Mouse (Mus musculus) neural tube, embryonic 15.5 days (tissue): ENCODE data around the gene Bglap3. TPM values are rescaled to one million over a fixed set of nuclear protein-coding genes. Genes with fewer than 3 reads are reported as not detected.
"Not testable (repeated sequence)": the region's sequence is repeated elsewhere in the genome, so short reads cannot be mapped to it uniquely, and the experiment has no call there.

ENCODE experiments used
- ATAC-seq: fragments of 200-750 bp; cut with Nextera tagmentation; 2 replicates; pipeline ENCODE4 v1.8.0; 2017; ENCODE audit warnings: mild to moderate bottlenecking, moderate TSS enrichment, moderate library complexity; ENCODE audit not compliant: low FRiP score
- H3K27ac ChIP-seq: fragments of 300-500 bp; sonication (generic); replicated peaks from 2 replicates; pipeline ENCODE4 v1.5.1; 2015; ENCODE audit warnings: mild to moderate bottlenecking, inconsistent platforms
- H3K27me3 ChIP-seq: fragments of 300-500 bp; sonication (generic); replicated peaks from 2 replicates; pipeline ENCODE4 v1.6.1; 2015; ENCODE audit warnings: inconsistent platforms
- H3K36me3 ChIP-seq: fragments of 300-500 bp; sonication (generic); 2 replicates; pipeline ENCODE4 v1.6.1; 2015; ENCODE audit warnings: inconsistent platforms
- H3K4me1 ChIP-seq: fragments of 300-500 bp; sonication (generic); 2 replicates; pipeline ENCODE4 v1.6.1; 2015; ENCODE audit warnings: inconsistent platforms
- H3K4me2 ChIP-seq: fragments of 300-500 bp; sonication (generic); 2 replicates; pipeline ENCODE4 v1.6.1; 2015; ENCODE audit warnings: inconsistent platforms, mild to moderate bottlenecking, moderate library complexity
- H3K4me3 ChIP-seq: fragments of 300-500 bp; sonication (generic); replicated peaks from 2 replicates; pipeline ENCODE4 v1.5.1; 2015; ENCODE audit warnings: mild to moderate bottlenecking, inconsistent platforms
- H3K9ac ChIP-seq: fragments of 300-500 bp; sonication (generic); replicated peaks from 2 replicates; pipeline ENCODE4 v1.6.1; 2015; ENCODE audit warnings: mild to moderate bottlenecking, inconsistent platforms
- H3K9me3 ChIP-seq: fragments of 300-500 bp; sonication (generic); replicated peaks from 2 replicates; pipeline ENCODE4 v1.6.1; 2016; ENCODE audit warnings: inconsistent platforms
- WGBS: fragments of 180-500 bp; shearing (Covaris S2); methylation state at CpG from one replicate; pipeline ENCODE4 v1.1.7; 2015; ENCODE audit warnings: mixed read lengths; 5-methylcytosine and 5-hydroxymethylcytosine counted together
- polyA plus RNA-seq: library from polyadenylated mRNA; unstranded; fragments of >200 nt; fragmentation: Nextera tagmentation; extraction: Ambion mirVana; gene quantifications from 2 replicates; pipeline ENCODE4 v1.2.1, GENCODE M21; 2015

Bglap3 gene
- polyA plus RNA-seq = 0.15 and 0.28 TPM in 2 replicates

DNA sequence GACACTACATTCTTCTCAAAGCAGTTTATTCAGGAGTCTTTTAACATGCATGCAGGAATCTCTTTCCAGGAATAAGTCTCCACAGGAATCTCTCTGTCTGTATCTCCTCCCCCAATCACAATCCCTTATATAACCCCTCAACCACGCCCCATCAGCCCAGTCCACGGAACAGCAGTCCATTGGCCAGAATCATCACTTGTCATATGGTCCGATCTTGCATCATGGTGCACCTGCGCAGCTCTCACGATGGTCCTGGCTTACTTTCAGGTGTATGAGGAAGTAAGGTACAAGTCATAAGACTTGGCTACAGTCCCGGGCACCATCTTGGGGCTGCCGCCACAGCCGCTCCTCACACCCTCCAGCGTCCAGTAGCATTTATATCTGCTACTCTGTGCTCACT lies at the start of gene Bglap3:
Bglap3 (minus strand) TSS at position 101 of the 400 bp plus-strand sequence.
- H3K4me1 ChIP-seq, ATAC-seq, H3K27me3 ChIP-seq, H3K27ac ChIP-seq, H3K9me3 ChIP-seq, H3K9ac ChIP-seq, H3K4me2 ChIP-seq, H3K4me3 ChIP-seq, H3K36me3 ChIP-seq: not testable (repeated sequence)
- 96% methylated on average over 9 of the region's 9 CpGs for WGBS

GRCm38 (mm10) chr3:88422020-88422720 lies 49.6 kb upstream of the Bglap3 start:
- Histone ChIP-seq H3K9me3 (no peaks in the 10 kb centered on the region), H3K9ac (0 out of 2 replicates have a peak overlapping the region, but pooled peaks have one; percentile 10), H3K4me3 (peak overlapping the region; percentile 9; the same call in 1 of the 2 replicates), H3K36me3 (peaks cover 39% of the 10 kb centered on the region), H3K27ac (peak overlapping the region; percentile 69), H3K27me3 (no peaks in the 10 kb centered on the region), H3K4me1 (peaks cover 63% of the 10 kb centered on the region), H3K4me2 (peak overlapping the region; percentile 41)
- no peak for ATAC-seq
- WGBS = 28% methylated on average over 9 of the region's 9 CpGs

GRCm38 (mm10) chr3:88420771-88421170 lies 48.2 kb upstream of the Bglap3 start:
- Histone ChIP-seq H3K4me3 (no peak overlapping the region), H3K9ac (no peak overlapping the region), H3K27ac (no peak overlapping the region), H3K4me1 (peaks cover 63% of the 10 kb centered on the region), H3K27me3 (no peaks in the 10 kb centered on the region), H3K36me3 (peaks cover 51% of the 10 kb centered on the region), H3K9me3 (no peaks in the 10 kb centered on the region), H3K4me2 (no peak overlapping the region)
- no peak for ATAC-seq
- 95% methylated on average over 19 of the region's 19 CpGs for WGBS

- Histone ChIP-seq H3K4me3 (no peak overlapping the region), H3K36me3 (peaks cover 70% of the 10 kb centered on the region), H3K4me1 (peaks cover 44% of the 10 kb centered on the region), H3K9ac (no peak overlapping the region), H3K27ac (no peak overlapping the region), H3K27me3 (no peaks in the 10 kb centered on the region), H3K9me3 (no peaks in the 10 kb centered on the region), H3K4me2 (no peak overlapping the region)
- no peak for ATAC-seq
- WGBS = 85% methylated on average over 6 of the region's 6 CpGs
Observed at GRCm38 (mm10) chr3:88418016-88418415, 45.5 kb upstream of the Bglap3 start.

DNA sequence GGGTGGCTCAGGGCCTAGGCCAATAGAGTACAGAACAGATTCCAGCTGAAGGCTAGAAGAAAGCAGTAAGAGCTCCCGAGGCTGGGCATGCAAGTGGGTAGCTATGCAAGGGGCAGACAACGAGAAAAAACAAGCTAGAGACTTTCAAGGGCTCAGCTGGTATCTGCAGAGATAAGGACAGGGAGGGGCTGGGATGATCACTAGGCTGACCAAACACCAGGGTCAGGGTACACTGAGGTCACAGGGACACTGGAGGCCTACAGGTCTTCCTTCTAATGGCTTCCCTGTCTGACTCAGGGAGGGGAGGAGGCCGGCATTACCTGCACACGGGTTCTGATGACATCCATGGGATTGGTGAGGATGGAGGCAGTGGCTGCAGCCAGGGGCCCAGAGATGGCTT lies 43.1 kb upstream of the Bglap3 start:
- peaks cover 80% of the 10 kb centered on the region for H3K36me3 ChIP-seq
- H3K9ac ChIP-seq = no peak overlapping the region
- WGBS = 89% methylated on average over 4 of the region's 4 CpGs

GRCm38 (mm10) chr3:88412636-88413035 lies 40.1 kb upstream of the Bglap3 start:
- Histone ChIP-seq H3K4me3 (no peak overlapping the region), H3K4me1 (peaks cover 21% of the 10 kb centered on the region), H3K27ac (no peak overlapping the region), H3K36me3 (peaks cover 51% of the 10 kb centered on the region), H3K4me2 (no peak overlapping the region), H3K9me3 (no peaks in the 10 kb centered on the region), H3K9ac (no peak overlapping the region), H3K27me3 (no peaks in the 10 kb centered on the region)
- WGBS = 90% methylated on average over 11 of the region's 11 CpGs
- no peak for ATAC-seq

More for the DNA sequence above, 43.1 kb upstream of the Bglap3 start:
- no peak overlapping the region for H3K27ac ChIP-seq
- H3K4me2 ChIP-seq = no peak overlapping the region
- no peaks in the 10 kb centered on the region for H3K27me3 ChIP-seq
- ATAC-seq = no peak
- no peaks in the 10 kb centered on the region for H3K9me3 ChIP-seq
- H3K4me3 ChIP-seq = no peak overlapping the region
- peaks cover 29% of the 10 kb centered on the region for H3K4me1 ChIP-seq

- H3K36me3 ChIP-seq = peaks cover 46% of the 10 kb centered on the region
- no peaks in the 10 kb centered on the region for H3K27me3 ChIP-seq
- no peaks in the 10 kb centered on the region for H3K9me3 ChIP-seq
- whole genome bisulfite sequencing = 87% methylated on average over 4 of the region's 4 CpGs
- H3K9ac ChIP-seq = no peak overlapping the region
- peaks cover 27% of the 10 kb centered on the region for H3K4me1 ChIP-seq
- no peak overlapping the region for H3K27ac ChIP-seq
- no peak overlapping the region for H3K4me3 ChIP-seq
- no peak overlapping the region for H3K4me2 ChIP-seq
- ATAC-seq = no peak
Observed at GRCm38 (mm10) chr3:88411681-88412080, 39.1 kb upstream of the Bglap3 start.

DNA sequence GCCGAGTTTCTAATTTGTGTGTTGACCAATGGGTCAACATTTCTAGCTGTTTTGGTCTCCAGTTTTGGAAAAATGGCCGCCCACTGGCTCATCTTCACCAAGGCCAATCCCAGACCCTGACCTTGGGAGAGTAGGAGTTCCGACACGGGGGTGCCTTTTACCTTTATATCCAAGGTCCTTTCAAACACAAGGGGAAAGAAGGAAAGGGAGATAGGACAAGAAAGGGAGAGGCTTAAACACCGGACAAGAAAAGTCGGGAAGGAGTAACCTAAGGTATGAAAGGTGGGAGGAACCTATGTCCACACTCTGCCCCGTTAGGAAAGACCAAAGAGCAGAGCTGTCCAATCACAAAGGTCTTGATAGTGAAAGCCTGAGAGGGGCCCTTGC lies 38.1 kb upstream of the Bglap3 start:
- Histone ChIP-seq H3K27me3 (no peaks in the 10 kb centered on the region), H3K27ac (peak overlapping the region; percentile 87), H3K9ac (peak overlapping the region; percentile 74; the same call in 1 of the 2 replicates), H3K4me3 (peak overlapping the region; percentile 59), H3K9me3 (no peaks in the 10 kb centered on the region), H3K4me1 (peaks cover 27% of the 10 kb centered on the region), H3K4me2 (peak overlapping the region; percentile 84), H3K36me3 (peaks cover 36% of the 10 kb centered on the region)
- no peak for ATAC-seq
- WGBS = 24% methylated on average over 7 of the region's 7 CpGs

DNA sequence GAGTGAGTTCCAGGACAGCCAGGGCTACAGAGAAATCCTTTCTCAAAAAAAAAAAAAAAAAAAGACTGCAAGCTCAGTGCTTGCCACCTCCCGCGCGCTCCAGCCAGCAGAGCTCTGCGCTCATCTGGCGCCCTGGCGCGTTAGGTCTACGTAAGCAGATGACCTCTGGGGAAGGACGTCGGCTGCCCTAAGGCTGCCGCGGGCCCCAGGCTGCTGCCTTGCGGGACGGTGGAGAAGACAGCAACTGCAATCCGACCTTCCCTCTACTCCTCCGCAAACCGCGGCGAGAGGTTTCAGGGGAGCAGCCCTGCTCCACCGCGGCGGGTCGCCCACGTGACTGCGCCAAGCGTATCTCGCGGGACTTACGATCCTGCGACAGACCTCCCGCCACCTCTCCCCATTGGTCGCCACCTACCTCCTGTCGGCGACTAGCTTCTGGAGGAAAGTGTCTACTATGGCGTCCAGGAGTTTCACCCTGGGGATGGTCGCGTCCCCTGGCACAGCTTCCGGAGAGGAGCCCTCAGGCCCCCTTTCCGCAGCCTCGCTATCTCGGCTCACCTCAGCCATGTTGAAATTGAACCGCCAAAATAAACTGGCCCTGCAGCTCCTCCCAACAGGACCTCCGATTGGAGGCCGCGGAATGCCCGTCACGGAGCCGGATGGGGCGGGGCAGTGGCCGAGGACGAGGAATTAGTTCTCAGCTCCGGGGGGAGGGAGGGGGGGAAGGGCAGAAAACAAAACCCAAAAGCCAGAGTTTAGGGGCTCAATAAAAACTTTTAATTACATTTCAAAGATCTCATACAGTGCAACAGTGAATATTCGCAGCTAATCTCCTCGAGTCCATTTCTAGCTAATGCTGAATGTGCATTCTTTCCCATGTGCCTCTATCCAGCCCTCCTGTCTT lies 37.5 kb upstream of the Bglap3 start, which contains the start of gene Pmf1:
Pmf1 (minus strand) TSS at position 591 of the 904 bp plus-strand sequence.
- H3K36me3 ChIP-seq = peaks cover 30% of the 10 kb centered on the region
- H3K27ac ChIP-seq = peak within 1 kb of the TSS; percentile 87
- ATAC-seq = peak; percentile 90
- peaks cover 27% of the 10 kb centered on the region for H3K4me1 ChIP-seq
- under 1% methylated on average over 54 of the region's 54 CpGs for WGBS
- H3K27me3 ChIP-seq = no peaks in the 10 kb centered on the region
- peak within 1 kb of the TSS; percentile 84 for H3K4me2 ChIP-seq
- no peaks in the 10 kb centered on the region for H3K9me3 ChIP-seq
- H3K4me3 ChIP-seq = peak within 1 kb of the TSS; percentile 59
- H3K9ac ChIP-seq = peak within 1 kb of the TSS; percentile 74

GRCm38 (mm10) chr3:88408953-88409352 lies 36.4 kb upstream of the Bglap3 start:
- 76% methylated on average over 5 of the region's 5 CpGs for WGBS
- peak overlapping the region; percentile 59; the same call in 1 of the 2 replicates for H3K4me3 ChIP-seq

GRCm38 (mm10) chr3:88407529-88407928 lies 35.0 kb upstream of the Bglap3 start:
- WGBS = 57% methylated on average over 7 of the region's 7 CpGs
- Histone ChIP-seq H3K4me2 (no peak overlapping the region), H3K9ac (no peak overlapping the region), H3K27me3 (no peaks in the 10 kb centered on the region), H3K27ac (no peak overlapping the region), H3K4me1 (peaks cover 27% of the 10 kb centered on the region), H3K9me3 (no peaks in the 10 kb centered on the region), H3K4me3 (no peak overlapping the region), H3K36me3 (peaks cover 14% of the 10 kb centered on the region)
- no peak for ATAC-seq

More at GRCm38 (mm10) chr3:88408953-88409352, 36.4 kb upstream of the Bglap3 start:
- Histone ChIP-seq H3K4me2 (peak overlapping the region; percentile 84), H3K27me3 (no peaks in the 10 kb centered on the region), H3K9me3 (no peaks in the 10 kb centered on the region), H3K9ac (peak overlapping the region; percentile 74), H3K4me1 (peaks cover 27% of the 10 kb centered on the region), H3K36me3 (peaks cover 22% of the 10 kb centered on the region), H3K27ac (no peak overlapping the region)
- ATAC-seq = no peak
